Mouse (Mus musculus) urinary bladder, postnatal 25 days (tissue): ENCODE data around the gene Tmem72.

Experiments
- DNase-seq: peaks from one replicate; pipeline ENCODE4 v3.0.0; 2022; ENCODE audit warnings: low spot score

Tmem72 gene

GRCm38 (mm10) chr6:116649811-116650210, 66.9 kb downstream of the Tmem72 start:
- DNase-seq, result peak; percentile 23

DNA sequence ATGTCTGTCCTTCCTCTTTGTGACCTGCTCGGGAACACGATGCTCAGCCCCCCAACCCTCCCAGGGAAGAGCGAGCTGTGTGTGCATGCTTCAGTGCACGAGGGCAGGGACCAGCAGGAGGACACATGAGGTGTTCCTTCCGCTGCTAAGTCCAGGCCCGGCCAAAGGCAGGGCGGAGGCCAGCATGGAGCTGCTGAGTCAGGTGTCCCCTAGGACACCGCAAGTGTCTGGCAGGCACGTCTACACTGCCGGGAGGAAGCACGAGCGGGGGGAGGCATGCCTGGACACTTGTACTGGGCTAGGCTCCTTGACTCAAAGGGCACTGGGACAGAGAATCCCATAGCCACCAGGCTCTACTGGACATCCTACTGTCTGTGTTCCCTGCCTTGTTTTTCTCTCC, 69.0 kb downstream of the Tmem72 start:
- no peak for DNase-seq

DNA sequence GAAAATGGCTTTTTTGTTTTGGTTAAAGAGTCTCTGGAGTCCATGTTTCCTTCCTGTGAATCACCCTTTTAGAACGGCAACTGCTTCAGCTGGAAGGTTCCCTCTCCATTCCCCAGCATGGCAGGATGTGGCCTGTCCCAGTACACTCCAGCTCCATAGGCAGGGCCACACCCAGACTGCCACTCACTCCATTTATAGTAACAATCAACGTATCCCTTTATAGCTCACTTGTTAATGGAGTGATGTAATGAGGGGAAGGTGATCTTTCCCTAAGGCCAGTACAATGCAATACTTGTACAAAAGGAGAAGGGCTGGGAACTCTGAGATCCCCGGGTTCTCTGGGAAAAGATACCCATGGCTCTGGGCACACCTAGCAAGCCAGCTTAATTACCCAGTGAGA, 72.4 kb downstream of the Tmem72 start:
- no peak for DNase-seq

GRCm38 (mm10) chr6:116643881-116644280, 72.8 kb downstream of the Tmem72 start:
- DNase-seq, result no peak

GRCm38 (mm10) chr6:116642942-116643341, 73.8 kb downstream of the Tmem72 start:
- DNase-seq, result no peak

- no peak for DNase-seq
These were observed 77.0 kb downstream of the Tmem72 start for GRCm38 (mm10) chr6:116639663-116640062.

GRCm38 (mm10) chr6:116638871-116639270, 77.8 kb downstream of the Tmem72 start:
- DNase-seq, result no peak

- no peak for DNase-seq
These were observed 79.2 kb downstream of the Tmem72 start for GRCm38 (mm10) chr6:116637496-116637895.

DNA sequence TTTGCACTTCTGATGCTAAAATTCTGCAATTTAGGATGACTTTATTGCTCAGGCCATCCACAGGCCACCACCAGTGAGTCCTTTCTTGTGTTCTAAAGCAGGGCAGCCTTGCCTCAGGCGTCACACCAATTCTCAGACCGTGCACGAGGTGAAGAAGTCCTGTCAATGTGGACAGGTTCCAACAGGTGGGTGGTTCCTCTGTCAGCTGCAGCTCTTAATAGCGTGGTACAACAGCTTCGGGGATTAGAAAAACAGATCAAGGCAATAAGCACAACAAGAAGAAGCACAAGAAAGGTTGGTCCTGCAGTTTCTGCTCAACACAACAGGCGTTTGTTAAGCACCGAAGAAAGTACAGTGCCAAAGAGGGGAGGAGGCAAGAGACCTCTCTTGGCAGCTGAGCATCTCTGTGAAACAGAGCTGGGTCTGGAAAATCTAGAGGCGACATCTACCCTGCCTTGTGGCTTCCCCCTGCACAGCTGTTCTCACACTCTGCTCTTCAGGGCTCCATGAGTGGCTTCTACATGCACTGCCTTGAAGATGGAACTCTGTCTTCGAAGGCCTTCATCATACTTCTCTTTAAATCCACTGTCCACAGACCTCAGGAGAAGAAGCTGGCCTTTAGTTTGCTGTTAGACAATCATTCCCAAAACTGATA, 80.0 kb downstream of the Tmem72 start:
- DNase-seq, result no peak

GRCm38 (mm10) chr6:116635251-116636180, 81.2 kb downstream of the Tmem72 start:
- DNase-seq, result peak; percentile 35

DNA sequence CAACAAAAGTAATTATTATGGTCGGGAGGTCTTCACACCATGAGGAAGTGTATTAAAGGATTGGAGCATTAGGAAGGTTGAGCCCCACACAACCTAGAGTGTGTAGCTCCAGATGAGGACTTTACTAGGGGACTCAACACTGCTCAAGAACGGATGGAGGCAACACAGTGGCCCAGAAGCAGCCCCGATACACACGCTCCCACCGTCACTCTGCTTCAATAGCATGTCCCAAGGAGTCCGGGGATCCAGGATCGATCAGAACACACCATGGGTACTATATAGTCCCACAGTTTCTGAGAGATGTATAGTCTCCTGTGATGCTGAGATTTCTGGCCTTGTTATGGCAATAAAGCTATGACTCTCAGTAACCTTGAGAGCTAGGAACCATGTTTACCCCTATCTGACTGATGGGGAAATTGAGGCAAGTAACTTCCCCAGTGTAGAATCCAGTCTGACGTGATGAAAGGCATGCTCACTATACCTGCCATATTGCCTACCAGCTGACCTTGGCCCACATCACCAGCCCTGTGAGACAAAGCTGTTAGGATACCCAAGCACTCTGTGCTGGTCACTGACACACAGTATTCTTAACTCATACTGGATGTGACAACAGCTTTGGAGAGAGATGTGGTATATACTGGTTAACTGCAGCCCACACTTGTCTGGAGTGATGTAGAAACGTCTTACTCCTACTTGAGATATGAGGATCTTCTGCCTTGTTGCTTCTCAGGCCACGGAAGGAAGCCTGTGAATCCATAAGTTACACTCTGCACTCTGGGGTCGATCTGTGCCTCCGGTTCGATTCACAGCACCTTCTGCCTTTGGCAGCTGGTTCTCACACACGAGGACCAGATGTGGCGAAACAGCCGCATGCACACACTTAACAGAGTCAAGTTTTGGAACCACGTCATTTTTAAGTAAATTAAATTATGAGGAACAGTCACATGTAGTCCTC, 82.7 kb downstream of the Tmem72 start:
- no peak for DNase-seq

DNA sequence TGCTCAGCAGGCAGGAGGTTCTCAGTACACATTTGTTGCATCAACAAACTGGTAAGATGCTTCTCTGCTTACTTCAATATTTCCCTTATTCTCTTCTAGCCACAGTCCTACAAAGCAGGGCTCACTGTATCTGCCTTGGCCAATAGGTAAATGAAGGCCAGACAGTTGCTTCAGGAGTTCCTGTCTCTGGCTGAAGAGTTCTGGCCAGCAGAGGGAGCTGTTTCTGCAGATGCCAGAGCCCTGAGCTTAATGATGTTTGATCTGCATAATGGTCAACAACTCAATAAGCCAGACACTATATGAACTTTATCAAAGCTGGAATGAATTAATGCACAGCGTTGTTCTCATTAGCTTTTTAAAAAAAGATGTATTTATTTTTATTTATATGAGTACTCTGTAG, 84.6 kb downstream of the Tmem72 start:
- DNase-seq, result peak; percentile 82

GRCm38 (mm10) chr6:116629766-116630165, 86.9 kb downstream of the Tmem72 start:
- no peak for DNase-seq
